Mouse (Mus musculus) lung, embryonic 14.5 days (tissue): ENCODE data around the gene Gm20517. TPM values are rescaled to one million over a fixed set of nuclear protein-coding genes. Genes with fewer than 3 reads are reported as not detected.

Experiments used
- ATAC-seq: fragments of 200-750 bp; cut with Nextera tagmentation; 2 replicates; pipeline ENCODE4 v1.8.0; 2017; ENCODE audit warnings: mild to moderate bottlenecking, moderate TSS enrichment, moderate library complexity; ENCODE audit not compliant: insufficient read depth
- DNase-seq: peaks from one replicate; pipeline ENCODE4 v3.0.0-alpha.2; 2015
- H3K27ac ChIP-seq: fragments of 300-500 bp; sonication (generic); 2 replicates; pipeline ENCODE4 v1.5.1; 2014; ENCODE audit warnings: low read depth, mild to moderate bottlenecking, moderate library complexity
- H3K27me3 ChIP-seq: fragments of 300-500 bp; sonication (generic); 2 replicates; pipeline ENCODE4 v1.6.1; 2014; ENCODE audit warnings: low read length, control low read depth; ENCODE audit not compliant: insufficient read depth
- H3K36me3 ChIP-seq: fragments of 300-500 bp; sonication (generic); 2 replicates; pipeline ENCODE4 v1.6.1; 2014; ENCODE audit warnings: control low read depth; ENCODE audit not compliant: insufficient read depth
- H3K4me1 ChIP-seq: fragments of 300-500 bp; sonication (generic); 2 replicates; pipeline ENCODE4 v1.6.1; 2014; ENCODE audit warnings: antibody characterized with exemption, control low read depth; ENCODE audit not compliant: insufficient read depth
- H3K4me2 ChIP-seq: fragments of 300-500 bp; sonication (generic); 2 replicates; pipeline ENCODE4 v1.6.1; 2014; ENCODE audit warnings: mild to moderate bottlenecking
- H3K4me3 ChIP-seq: fragments of 300-500 bp; sonication (generic); 2 replicates; pipeline ENCODE4 v1.5.1; 2014; ENCODE audit warnings: low read depth, low read length
- H3K9ac ChIP-seq: fragments of 300-500 bp; sonication (generic); 2 replicates; pipeline ENCODE4 v1.6.1; 2014
- H3K9me3 ChIP-seq: fragments of 300-500 bp; sonication (generic); 2 replicates; pipeline ENCODE4 v1.6.1; 2016; ENCODE audit warnings: low read depth, low read length, control low read depth
- CTCF ChIP-seq: IDR thresholded peaks from 2 replicates; pipeline ENCODE4 v1.5.1; 2016; ENCODE audit warnings: antibody characterized with exemption, low read depth
- WGBS: fragments of 180-500 bp; shearing (Covaris S2); extraction: QIAGEN DNeasy Blood & Tissue Kit; methylation state at CpG from one replicate; pipeline ENCODE4 v1.1.7; 2014; 5-methylcytosine and 5-hydroxymethylcytosine counted together
- polyA plus RNA-seq: library from polyadenylated mRNA; unstranded; fragments of >200 nt; fragmentation: Nextera tagmentation; extraction: Ambion mirVana; gene quantifications from 2 replicates; pipeline ENCODE4 v1.2.1, GENCODE M21; 2014

The Gm20517 gene
- polyA plus RNA-seq, 1 experiment from 2014 or later = 0.74 TPM

GRCm38 (mm10) chr17:47601389-47601755, 10.0 kb upstream of the Gm20517 start:
- no peak for TF ChIP-seq CTCF
- WGBS = 84% methylated on average over 10 of the region's 10 CpGs
- Histone ChIP-seq H3K4me3 (no peak overlapping the region), H3K27ac (no peak overlapping the region; the same call in 1 of the 2 replicates), H3K9me3 (no peaks in the 10 kb centered on the region), H3K36me3 (peaks cover 95% of the 10 kb centered on the region), H3K4me1 (peaks cover 6% of the 10 kb centered on the region), H3K27me3 (no peaks in the 10 kb centered on the region), H3K9ac (no peak overlapping the region), H3K4me2 (no peak overlapping the region)
- DNase-seq (no peak), ATAC-seq (no peak)

GRCm38 (mm10) chr17:47602289-47602688, 9.1 kb upstream of the Gm20517 start:
- DNase-seq (no peak), ATAC-seq (no peak)
- Histone ChIP-seq H3K36me3 (peaks cover 95% of the 10 kb centered on the region), H3K9me3 (no peaks in the 10 kb centered on the region), H3K9ac (no peak overlapping the region), H3K4me1 (no peaks in the 10 kb centered on the region), H3K27ac (no peak overlapping the region), H3K27me3 (no peaks in the 10 kb centered on the region), H3K4me3 (no peak overlapping the region), H3K4me2 (no peak overlapping the region)
- WGBS = 91% methylated on average over 11 of the region's 11 CpGs
- TF ChIP-seq CTCF = no peak

- TF ChIP-seq CTCF = peak; percentile 47
- no peak overlapping the region for H3K4me3 ChIP-seq
- no peak overlapping the region for H3K4me2 ChIP-seq
- H3K27ac ChIP-seq = no peak overlapping the region
- H3K4me1 ChIP-seq = peaks cover 4% of the 10 kb centered on the region
- no peaks in the 10 kb centered on the region for H3K27me3 ChIP-seq
- no peaks in the 10 kb centered on the region for H3K9me3 ChIP-seq
- H3K36me3 ChIP-seq = peaks cover 77% of the 10 kb centered on the region
- no peak overlapping the region for H3K9ac ChIP-seq
- peak; percentile 51 for DNase-seq
- no peak for ATAC-seq
- 66% methylated on average over 5 of the region's 5 CpGs for WGBS
These were observed 5.2 kb upstream of the Gm20517 start for GRCm38 (mm10) chr17:47606220-47606619.

- Histone ChIP-seq H3K27ac (no peak overlapping the region), H3K4me2 (no peak overlapping the region), H3K4me3 (peak overlapping the region; percentile 9; the same call in 1 of the 2 replicates), H3K9me3 (no peaks in the 10 kb centered on the region), H3K27me3 (no peaks in the 10 kb centered on the region), H3K9ac (no peak overlapping the region), H3K4me1 (peaks cover 4% of the 10 kb centered on the region), H3K36me3 (peaks cover 61% of the 10 kb centered on the region)
- no peak for DNase-seq
- 89% methylated on average over 4 of the region's 4 CpGs for WGBS
- no peak for ATAC-seq
- no peak for TF ChIP-seq CTCF
These were observed 2.2 kb upstream of the Gm20517 start for GRCm38 (mm10) chr17:47609182-47609581.

- Histone ChIP-seq H3K27ac (no peak overlapping the region), H3K4me2 (peak overlapping the region; percentile 68)
These were observed 233 bp downstream of the Gm20517 start for GRCm38 (mm10) chr17:47611661-47611982.

GRCm38 (mm10) chr17:47614018-47614417, 2.6 kb downstream of the Gm20517 start:
- Histone ChIP-seq H3K9ac (no peak overlapping the region), H3K36me3 (peaks cover 46% of the 10 kb centered on the region), H3K27me3 (no peaks in the 10 kb centered on the region), H3K4me1 (peaks cover 4% of the 10 kb centered on the region), H3K27ac (no peak overlapping the region), H3K4me3 (no peak overlapping the region), H3K4me2 (no peak overlapping the region), H3K9me3 (no peaks in the 10 kb centered on the region)
- peak; percentile 31 for DNase-seq
- TF ChIP-seq CTCF = peak; percentile 62
- ATAC-seq = no peak
- WGBS = 81% methylated on average over 1 of the region's 1 CpGs

More at GRCm38 (mm10) chr17:47611661-47611982, 233 bp downstream of the Gm20517 start:
- ATAC-seq = no peak
- peaks cover 54% of the 10 kb centered on the region for H3K36me3 ChIP-seq
- H3K27me3 ChIP-seq = no peaks in the 10 kb centered on the region
- H3K4me3 ChIP-seq = peak overlapping the region; percentile 78
- DNase-seq = no peak
- peak overlapping the region; percentile 71 for H3K9ac ChIP-seq
- 0% methylated on average over 13 of the region's 13 CpGs for WGBS
- H3K9me3 ChIP-seq = no peaks in the 10 kb centered on the region
- no peak for TF ChIP-seq CTCF
- H3K4me1 ChIP-seq = peaks cover 4% of the 10 kb centered on the region

- Histone ChIP-seq H3K27me3 (no peaks in the 10 kb centered on the region), H3K27ac (no peak overlapping the region), H3K4me1 (no peaks in the 10 kb centered on the region), H3K9ac (no peak overlapping the region), H3K9me3 (no peaks in the 10 kb centered on the region), H3K4me2 (no peak overlapping the region), H3K4me3 (no peak overlapping the region), H3K36me3 (peaks cover 53% of the 10 kb centered on the region)
- no peak for TF ChIP-seq CTCF
- ATAC-seq (no peak), DNase-seq (no peak)
- WGBS = 93% methylated on average over 8 of the region's 8 CpGs
These were observed 4.7 kb downstream of the Gm20517 start for GRCm38 (mm10) chr17:47616119-47616518.

GRCm38 (mm10) chr17:47616652-47617051, 5.3 kb downstream of the Gm20517 start:
- Histone ChIP-seq H3K4me2 (no peak overlapping the region), H3K4me1 (no peaks in the 10 kb centered on the region), H3K27me3 (no peaks in the 10 kb centered on the region), H3K36me3 (peaks cover 59% of the 10 kb centered on the region), H3K9me3 (no peaks in the 10 kb centered on the region), H3K9ac (no peak overlapping the region), H3K4me3 (no peak overlapping the region), H3K27ac (no peak overlapping the region)
- WGBS = 90% methylated on average over 4 of the region's 4 CpGs
- DNase-seq (no peak), ATAC-seq (no peak)
- TF ChIP-seq CTCF = no peak
